Mouse (Mus musculus) left cerebral cortex, adult 8-10 months (tissue): ENCODE data around the gene Tlr3. TPM values are rescaled to one million over a fixed set of nuclear protein-coding genes. Genes with fewer than 3 reads are reported as not detected.

ENCODE experiments used
- DNase-seq, 2 experiments: peaks; one replicate each; pipeline ENCODE4 v3.0.0; 2022; ENCODE audit warnings: low spot score in 2 of 2
- total RNA-seq, 4 experiments: library from RNA; stranded (reverse); gene quantifications; 2 replicates each; pipeline ENCODE4 v1.2.4; 2022

Tlr3 gene
- total RNA-seq, 4 experiments from 2014 or later = 8.7 to 11.8 (median 10.8) TPM

GRCm38 (mm10) chr8:45355809-45356208, 55.1 kb downstream of the Tlr3 start:
- DNase-seq = no peak

Other genes starting within 250 kb of the Tlr3 start
- not detected for gene F11, start 149.0 kb downstream of the Tlr3 start, total RNA-seq
- under 1 TPM in 1 of 4 experiments, not detected in 3; 0.09 TPM for gene Klkb1, start 116.2 kb downstream of the Tlr3 start, total RNA-seq
- gene Gm45753, start 102.6 kb downstream of the Tlr3 start, total RNA-seq = under 1 TPM in 1 of 4 experiments, not detected in 3; 0.13 TPM
- gene Cyp4v3, start 77.9 kb downstream of the Tlr3 start, total RNA-seq = 1 to 10 TPM; 7.4 to 9.7 (median 8.2) TPM
- gene Fam149a, start 28.8 kb downstream of the Tlr3 start, total RNA-seq = 10 to 100 TPM; 20.6 to 24.4 (median 22.1) TPM
- gene Sorbs2, start 96.7 kb upstream of the Tlr3 start, total RNA-seq = 100 to 1,000 TPM; 263 to 309 (median 284) TPM